Mouse (Mus musculus) neural tube, embryonic 11.5 days (tissue): ENCODE measurements around the gene Vtn. TPM values are rescaled to one million over a fixed set of nuclear protein-coding genes. Genes with fewer than 3 reads are reported as not detected.

Experiments used
- ATAC-seq: fragments of 200-750 bp; cut with Nextera tagmentation; 2 replicates; pipeline ENCODE4 v1.8.0; 2017; ENCODE audit warnings: moderate number of reproducible peaks, mild to moderate bottlenecking, moderate TSS enrichment, moderate library complexity; ENCODE audit not compliant: insufficient read depth, low FRiP score, low TSS enrichment
- DNase-seq: peaks from one replicate; pipeline ENCODE4 v3.0.0-alpha.2; 2015; ENCODE audit warnings: low spot score
- H3K27ac ChIP-seq: fragments of 300-500 bp; sonication (generic); 2 replicates; pipeline ENCODE4 v1.5.1; 2014; ENCODE audit warnings: low read depth, mild to moderate bottlenecking, low read length
- H3K27me3 ChIP-seq: fragments of 300-500 bp; sonication (generic); 2 replicates; pipeline ENCODE4 v1.6.1; 2014; ENCODE audit warnings: mild to moderate bottlenecking, low read length, mixed read lengths; ENCODE audit not compliant: control insufficient read depth, insufficient read depth
- H3K36me3 ChIP-seq: fragments of 300-500 bp; sonication (generic); 2 replicates; pipeline ENCODE4 v1.6.1; 2014; ENCODE audit warnings: mild to moderate bottlenecking, low read length, moderate library complexity, mixed read lengths; ENCODE audit not compliant: control insufficient read depth, insufficient read depth
- H3K4me1 ChIP-seq: fragments of 300-500 bp; sonication (generic); 2 replicates; pipeline ENCODE4 v1.6.1; 2014; ENCODE audit warnings: low read length, mixed read lengths; ENCODE audit not compliant: control insufficient read depth, insufficient read depth
- H3K4me2 ChIP-seq: fragments of 300-500 bp; sonication (generic); 2 replicates; pipeline ENCODE4 v1.6.1; 2014; ENCODE audit warnings: low read depth, mild to moderate bottlenecking, moderate library complexity
- H3K4me3 ChIP-seq: fragments of 300-500 bp; sonication (generic); 2 replicates; pipeline ENCODE4 v1.5.1; 2014; ENCODE audit warnings: low read depth, low read length
- H3K9ac ChIP-seq: fragments of 300-500 bp; sonication (generic); 2 replicates; pipeline ENCODE4 v1.6.1; 2014; ENCODE audit warnings: mild to moderate bottlenecking, low read length
- H3K9me3 ChIP-seq: fragments of 300-500 bp; sonication (generic); 2 replicates; pipeline ENCODE4 v1.6.1; 2016; ENCODE audit warnings: low read length; ENCODE audit not compliant: control insufficient read depth
- WGBS: fragments of 180-500 bp; shearing (Covaris S2); extraction: QIAGEN DNeasy Blood & Tissue Kit; methylation state at CpG from one replicate; pipeline ENCODE4 v1.1.7; 2014; 5-methylcytosine and 5-hydroxymethylcytosine counted together
- polyA plus RNA-seq: library from polyadenylated mRNA; unstranded; fragments of >200 nt; fragmentation: Nextera tagmentation; extraction: Ambion mirVana; gene quantifications from 2 replicates; pipeline ENCODE4 v1.2.1, GENCODE M21; 2014

Vtn gene
- polyA plus RNA-seq, 1 experiment from 2014 or later, result 67.8 TPM

DNA sequence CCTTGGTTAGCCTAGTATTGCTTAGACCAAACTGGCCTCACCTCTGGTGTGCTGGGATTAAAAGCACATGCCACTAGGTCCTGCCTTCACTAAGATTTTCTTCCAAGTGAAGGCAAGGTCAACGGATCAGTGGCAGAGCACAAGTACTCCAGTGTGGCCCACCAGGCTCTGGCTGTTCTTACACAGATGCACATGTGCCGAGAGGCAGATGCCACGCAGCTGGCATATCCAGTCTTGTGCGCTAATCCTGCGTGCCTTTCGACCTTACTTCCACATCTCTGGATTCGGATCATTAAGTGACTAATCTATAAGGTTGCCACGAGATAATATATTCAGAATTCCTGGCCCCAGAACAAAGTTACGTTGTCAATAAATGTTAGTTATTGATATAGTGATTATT lies 33.8 kb upstream of the Vtn start:
- H3K36me3 ChIP-seq, result no peaks in the 10 kb centered on the region
- H3K27ac ChIP-seq, result no peak overlapping the region
- H3K4me3 ChIP-seq, result peak overlapping the region; percentile 52
- peaks cover 9% of the 10 kb centered on the region; the same call in 1 of the 2 replicates for H3K4me1 ChIP-seq
- H3K9me3 ChIP-seq, result no peaks in the 10 kb centered on the region
- ATAC-seq (no peak), DNase-seq (no peak)
- no peaks in the 10 kb centered on the region for H3K27me3 ChIP-seq
- H3K9ac ChIP-seq, result no peak overlapping the region; the same call in 1 of the 2 replicates
- WGBS, result 33% methylated on average over 9 of the region's 9 CpGs
- H3K4me2 ChIP-seq, result peak overlapping the region; percentile 67

DNA sequence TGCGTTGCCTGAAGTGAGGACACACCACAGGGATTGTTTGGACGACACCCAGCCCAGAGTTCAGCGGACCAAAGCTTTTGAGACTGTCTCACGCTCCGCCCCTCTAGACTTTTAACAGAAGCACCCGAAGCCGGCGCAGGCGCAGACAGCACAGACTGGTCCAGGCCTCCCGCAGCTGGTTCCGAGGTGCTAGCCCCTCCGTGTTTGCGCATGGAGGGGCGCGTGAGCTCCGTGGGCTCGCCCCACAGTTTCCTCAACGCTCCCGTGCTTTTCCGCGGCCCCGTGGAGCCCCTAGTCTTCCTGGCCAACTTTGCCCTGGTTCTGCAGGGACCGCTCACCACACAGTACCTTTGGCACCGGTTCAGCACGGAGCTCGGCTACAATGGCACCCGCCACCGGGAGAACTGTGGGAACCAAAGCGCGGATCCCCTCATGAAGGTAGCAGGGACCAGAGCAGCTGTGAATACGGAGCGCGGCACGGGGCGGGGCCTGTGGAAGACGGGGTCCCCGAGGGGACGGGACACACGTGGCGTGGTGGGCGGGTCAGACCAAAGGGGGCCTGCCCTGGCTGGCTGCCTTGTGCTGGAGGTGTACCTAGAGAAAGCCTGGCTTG lies 33.2 kb upstream of the Vtn start, which contains the start of gene Slc46a1:
Gene Slc46a1 (plus strand): TSS at position 130 of the 613 bp plus-strand sequence.
- DNase-seq, result peak; percentile 86
- Histone ChIP-seq H3K4me1 (peaks cover 9% of the 10 kb centered on the region; the same call in 1 of the 2 replicates), H3K4me2 (peak within 1 kb of the TSS; percentile 67), H3K9ac (peak within 1 kb of the TSS; percentile 68), H3K27me3 (no peaks in the 10 kb centered on the region), H3K4me3 (peak within 1 kb of the TSS; percentile 52), H3K9me3 (no peaks in the 10 kb centered on the region), H3K27ac (peak within 1 kb of the TSS; percentile 14; the same call in 1 of the 2 replicates), H3K36me3 (no peaks in the 10 kb centered on the region)
- WGBS, result under 1% methylated on average over 41 of the region's 41 CpGs
- peak; percentile 93 for ATAC-seq

DNA sequence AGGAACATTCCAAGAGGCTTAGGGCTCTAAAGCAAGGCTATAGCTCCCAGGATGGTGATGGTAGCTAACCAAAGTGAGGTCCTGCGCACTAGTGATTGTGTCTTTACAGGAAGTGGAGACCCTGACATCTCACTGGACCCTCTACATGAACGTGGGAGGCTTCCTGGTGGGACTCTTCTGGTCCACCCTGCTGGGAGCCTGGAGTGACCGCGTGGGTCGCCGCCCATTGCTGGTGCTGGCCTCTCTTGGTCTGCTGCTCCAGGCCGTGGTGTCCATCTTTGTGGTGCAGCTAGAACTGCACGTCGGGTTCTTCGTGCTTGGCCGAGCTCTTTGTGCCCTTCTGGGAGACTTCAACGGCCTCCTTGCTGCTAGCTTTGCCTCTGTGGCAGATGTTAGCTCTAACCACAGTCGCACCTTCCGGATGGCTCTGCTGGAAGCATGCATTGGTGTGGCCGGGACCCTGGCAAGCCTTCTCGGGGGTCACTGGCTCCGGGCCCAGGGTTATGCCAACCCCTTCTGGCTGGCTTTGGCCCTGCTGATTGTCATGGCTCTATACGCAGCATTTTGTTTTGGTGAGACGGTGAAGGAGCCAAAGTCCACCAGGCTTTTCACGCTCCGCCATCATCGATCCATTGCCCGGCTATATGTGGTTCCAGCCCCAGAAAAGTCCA lies 32.5 kb upstream of the Vtn start:
- peak; percentile 15 for DNase-seq
- Histone ChIP-seq H3K36me3 (no peaks in the 10 kb centered on the region), H3K27me3 (no peaks in the 10 kb centered on the region), H3K4me2 (peak overlapping the region; percentile 67), H3K4me1 (peaks cover 9% of the 10 kb centered on the region; the same call in 1 of the 2 replicates), H3K4me3 (peak overlapping the region; percentile 52), H3K9ac (peak overlapping the region; percentile 68), H3K27ac (no peak overlapping the region), H3K9me3 (no peaks in the 10 kb centered on the region)
- peak; percentile 25; the same call in 1 of the 2 replicates for ATAC-seq
- WGBS, result 69% methylated on average over 23 of the region's 23 CpGs

DNA sequence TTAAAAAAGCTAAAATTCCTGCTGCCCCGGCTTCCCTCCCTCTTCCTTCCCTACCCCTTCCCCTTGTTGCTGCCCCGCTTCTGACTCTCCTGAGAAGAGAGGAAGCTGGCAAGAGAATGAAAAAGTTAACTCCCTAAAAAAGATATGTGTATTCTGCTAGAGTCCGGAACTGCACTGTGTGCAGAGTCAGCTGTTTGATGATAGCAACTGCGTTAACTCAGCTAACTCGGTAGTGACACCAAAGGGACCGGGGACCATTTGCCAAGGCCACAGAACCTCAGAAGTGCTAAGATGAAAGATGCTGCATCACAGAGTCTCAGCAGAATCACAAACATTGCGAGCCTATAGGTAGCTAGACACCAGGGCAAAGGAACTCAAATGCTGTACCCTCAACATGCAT lies 31.4 kb upstream of the Vtn start:
- no peak overlapping the region for H3K4me3 ChIP-seq
- H3K4me1 ChIP-seq, result peaks cover 9% of the 10 kb centered on the region; the same call in 1 of the 2 replicates
- WGBS, result 90% methylated on average over 7 of the region's 7 CpGs
- H3K36me3 ChIP-seq, result no peaks in the 10 kb centered on the region
- H3K9ac ChIP-seq, result no peak overlapping the region
- no peaks in the 10 kb centered on the region for H3K27me3 ChIP-seq
- H3K4me2 ChIP-seq, result no peak overlapping the region
- no peak for ATAC-seq
- no peaks in the 10 kb centered on the region for H3K9me3 ChIP-seq
- DNase-seq, result no peak
- no peak overlapping the region for H3K27ac ChIP-seq

DNA sequence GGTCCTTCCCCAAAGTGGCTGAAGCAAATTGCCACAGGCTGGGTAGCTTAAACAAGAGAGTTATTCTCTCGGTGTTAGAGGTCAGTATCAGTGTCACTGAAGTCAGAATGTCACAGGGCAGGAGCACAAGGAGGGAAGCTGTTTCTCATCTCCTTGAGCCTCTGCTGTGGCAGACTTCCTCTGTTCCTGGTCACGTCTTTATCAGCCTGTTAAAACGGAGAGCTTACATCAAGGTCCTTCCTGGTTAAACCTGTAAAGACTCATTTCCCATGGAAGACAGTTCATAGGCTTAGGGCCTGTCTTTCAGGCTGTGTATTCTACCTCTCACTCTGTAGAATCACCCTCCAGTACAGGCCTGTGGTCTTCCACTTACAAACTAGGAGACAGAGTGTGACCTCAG lies 31.0 kb upstream of the Vtn start:
- Histone ChIP-seq H3K4me1 (peaks cover 9% of the 10 kb centered on the region; the same call in 1 of the 2 replicates), H3K27ac (no peak overlapping the region), H3K36me3 (no peaks in the 10 kb centered on the region), H3K27me3 (no peaks in the 10 kb centered on the region), H3K4me3 (no peak overlapping the region), H3K9me3 (no peaks in the 10 kb centered on the region), H3K9ac (no peak overlapping the region), H3K4me2 (no peak overlapping the region)
- no peak for ATAC-seq
- no peak for DNase-seq
- WGBS, result 63% methylated on average over 3 of the region's 3 CpGs

DNA sequence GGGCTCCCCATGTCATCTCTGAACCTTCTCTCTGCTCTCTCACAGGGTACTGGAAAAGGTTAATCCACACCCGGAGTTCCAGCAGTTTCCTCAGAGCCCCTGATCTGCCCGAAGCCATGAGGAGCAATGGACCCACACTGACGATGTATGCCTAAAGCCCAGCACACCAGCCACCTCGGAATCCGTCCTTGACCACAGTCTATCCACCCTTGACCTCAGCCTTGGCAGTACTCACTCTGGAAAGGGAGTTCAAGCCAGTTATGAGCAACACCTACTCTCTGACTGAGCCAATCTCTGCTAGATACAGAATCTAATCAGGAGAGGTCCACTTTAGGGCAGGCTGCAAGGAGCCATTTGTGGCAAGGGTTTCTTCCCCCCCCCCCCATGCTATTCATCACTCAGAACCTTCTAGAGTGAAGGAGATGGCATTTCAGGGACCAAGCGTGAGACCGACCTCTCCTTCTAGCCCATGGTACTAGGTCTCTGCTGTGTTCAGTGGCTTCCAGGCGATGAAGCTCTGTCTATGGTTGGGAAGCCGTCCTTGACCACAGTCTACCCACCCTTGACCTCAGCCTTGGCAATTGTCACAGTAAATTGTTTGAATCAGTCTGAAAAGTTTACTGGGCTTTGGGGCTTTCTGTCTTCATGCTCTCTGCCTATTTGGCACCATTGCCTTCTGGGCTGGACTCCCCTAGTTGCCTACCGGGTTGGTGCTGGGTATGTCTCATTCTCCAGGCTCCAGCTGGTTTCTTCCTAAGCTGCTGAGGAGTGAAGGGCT lies 27.4 kb upstream of the Vtn start:
- Histone ChIP-seq H3K4me3 (no peak overlapping the region), H3K4me1 (no peaks in the 10 kb centered on the region; the same call in 1 of the 2 replicates), H3K9ac (no peak overlapping the region), H3K27ac (no peak overlapping the region), H3K27me3 (no peaks in the 10 kb centered on the region), H3K9me3 (no peaks in the 10 kb centered on the region), H3K36me3 (no peaks in the 10 kb centered on the region), H3K4me2 (no peak overlapping the region)
- DNase-seq, result no peak
- WGBS, result 91% methylated on average over 10 of the region's 10 CpGs
- ATAC-seq, result no peak

DNA sequence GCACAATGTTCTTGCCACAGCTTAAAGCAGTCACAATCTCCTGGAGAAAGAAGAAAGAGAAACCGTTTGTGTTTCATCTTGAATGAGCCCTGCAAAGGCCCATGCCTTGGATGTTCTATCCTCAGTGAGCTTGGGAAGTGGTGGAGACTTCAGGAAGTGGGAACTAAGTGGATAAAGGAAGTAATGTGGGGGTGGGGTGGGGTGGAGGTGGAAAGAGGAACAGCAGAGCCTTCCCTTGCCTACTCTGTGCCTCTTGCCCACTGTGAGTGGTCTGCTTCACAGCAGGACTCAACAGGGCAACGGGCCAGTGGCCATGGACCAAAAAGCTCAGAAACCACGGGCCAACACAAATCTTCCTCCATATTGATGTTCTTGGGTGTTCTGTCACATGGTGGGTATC lies 23.6 kb upstream of the Vtn start:
- ATAC-seq (no peak), DNase-seq (no peak)
- no peaks in the 10 kb centered on the region for H3K36me3 ChIP-seq
- 86% methylated on average over 3 of the region's 3 CpGs for WGBS
- no peak overlapping the region for H3K4me3 ChIP-seq
- H3K27me3 ChIP-seq, result no peaks in the 10 kb centered on the region
- H3K9me3 ChIP-seq, result no peaks in the 10 kb centered on the region
- H3K4me2 ChIP-seq, result no peak overlapping the region
- H3K9ac ChIP-seq, result no peak overlapping the region
- H3K4me1 ChIP-seq, result no peaks in the 10 kb centered on the region
- no peak overlapping the region for H3K27ac ChIP-seq

DNA sequence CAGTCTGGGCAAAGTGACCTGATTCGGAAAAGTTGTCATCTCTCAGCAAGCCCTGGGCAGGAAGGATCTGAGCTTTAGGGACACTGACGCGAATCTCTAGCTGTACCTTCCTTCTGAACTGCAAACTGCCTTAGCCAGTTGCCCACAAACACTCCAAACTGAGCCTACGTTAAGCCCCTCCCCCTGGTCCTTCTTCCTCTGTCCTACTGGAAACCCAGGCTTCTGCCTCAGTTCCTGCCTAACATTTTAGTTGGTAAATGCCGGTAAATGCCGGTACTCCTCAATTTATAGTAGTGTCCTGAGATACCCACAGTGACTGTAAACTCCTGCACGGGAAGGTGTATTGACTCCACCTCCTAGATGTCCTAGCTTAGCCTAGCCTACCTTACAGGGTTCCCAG lies 15.3 kb upstream of the Vtn start:
- no peaks in the 10 kb centered on the region for H3K9me3 ChIP-seq
- H3K27ac ChIP-seq, result no peak overlapping the region
- H3K4me2 ChIP-seq, result no peak overlapping the region
- no peaks in the 10 kb centered on the region for H3K36me3 ChIP-seq
- H3K4me1 ChIP-seq, result no peaks in the 10 kb centered on the region
- WGBS, result 65% methylated on average over 7 of the region's 7 CpGs
- ATAC-seq (no peak), DNase-seq (no peak)
- no peak overlapping the region for H3K9ac ChIP-seq
- peaks cover 18% of the 10 kb centered on the region for H3K27me3 ChIP-seq
- no peak overlapping the region for H3K4me3 ChIP-seq
